Mouse (Mus musculus) mouse embryonic stem cell (cell line): Measurements from ENCODE around the gene Nr4a2.

ENCODE experiments used
- in situ Hi-C, 2 experiments: fragments of 300-500 bp; cut with MboI; formaldehyde crosslinking; loops; 1 replicate in 1 of 2; 3 replicates in 1 of 2; pipeline ENCODE4 v1.14.3; 2019 to 2020; ENCODE audit warnings: low sequenced_read_pairs in 2 of 2, low pct_unique_long_range_greater_than_20kb in 1 of 2, mixed read lengths in 1 of 2; ENCODE audit not compliant: unreplicated experiment in 1 of 2

Nr4a2 gene

GRCm38 (mm10) chr2:57114211-57115151 lies 9.3 kb downstream of the Nr4a2 start:
- in situ Hi-C loops: no loop called here

GRCm38 (mm10) chr2:57113431-57113830 lies 10.4 kb downstream of the Nr4a2 start:
- in situ Hi-C loops: no loop called here

- in situ Hi-C loops: no loop called here
Observed at GRCm38 (mm10) chr2:57112949-57113348, 10.9 kb downstream of the Nr4a2 start.

- in situ Hi-C loops: no loop called here
Observed at GRCm38 (mm10) chr2:57111791-57112538, 11.8 kb downstream of the Nr4a2 start.

- in situ Hi-C loops: no loop called here
Observed at GRCm38 (mm10) chr2:57111011-57111790, 12.6 kb downstream of the Nr4a2 start.

- in situ Hi-C loops: no loop called here
Observed at GRCm38 (mm10) chr2:57110401-57110800, 13.4 kb downstream of the Nr4a2 start.

- in situ Hi-C loops: no loop called here
Observed at GRCm38 (mm10) chr2:57109926-57110325, 13.9 kb downstream of the Nr4a2 start.

- in situ Hi-C loops: no loop called here
Observed at GRCm38 (mm10) chr2:57109301-57109700, 14.5 kb downstream of the Nr4a2 start.

GRCm38 (mm10) chr2:57108349-57108930 lies 15.4 kb downstream of the Nr4a2 start:
- in situ Hi-C loops: no loop called here

GRCm38 (mm10) chr2:57105401-57105800 lies 18.4 kb downstream of the Nr4a2 start:
- in situ Hi-C loops: no loop called here

- in situ Hi-C loops: no loop called here
Observed at GRCm38 (mm10) chr2:57104731-57105130, 19.1 kb downstream of the Nr4a2 start.

- in situ Hi-C loops: no loop called here
Observed at GRCm38 (mm10) chr2:57103845-57104660, 19.8 kb downstream of the Nr4a2 start.

- in situ Hi-C loops: no loop called here
Observed at GRCm38 (mm10) chr2:57102856-57103844, 20.7 kb downstream of the Nr4a2 start.

- in situ Hi-C loops: no loop called here
Observed at GRCm38 (mm10) chr2:57102091-57102855, 21.5 kb downstream of the Nr4a2 start.

- in situ Hi-C loops: no loop called here
Observed at GRCm38 (mm10) chr2:57100241-57100640, 23.6 kb downstream of the Nr4a2 start.

- in situ Hi-C loops: no loop called here
Observed at GRCm38 (mm10) chr2:57072452-57072851, 51.4 kb downstream of the Nr4a2 start.
